Mouse (Mus musculus): ENCODE data around the gene Zfpm1. TPM values are rescaled to one million over a fixed set of nuclear protein-coding genes. Genes with fewer than 3 reads are reported as not detected.

The Zfpm1 gene
- polyA plus RNA-seq, 1 experiment from 2014 or later, result 11.7 TPM

- H3K9ac ChIP-seq, result no peak overlapping the region
- H3K4me2 ChIP-seq, result no peak overlapping the region
- no peak overlapping the region for H3K4me3 ChIP-seq (replicated peaks)
- peaks cover 32% of the 10 kb centered on the region for H3K4me1 ChIP-seq (replicated peaks)
- ATAC-seq (ENCODE audit: low read depth) (no peak), DNase-seq (no peak)
- 46% methylated on average over 6 of the region's 6 CpGs for WGBS (ENCODE audit: insufficient replicate concordance)
- no peaks in the 10 kb centered on the region for H3K36me3 ChIP-seq
- no peaks in the 10 kb centered on the region for H3K9me3 ChIP-seq (replicated peaks)
- H3K27ac ChIP-seq, result no peak overlapping the region
- 0 out of 2 replicates have a peak, but pooled peaks cover 2% of the 10 kb centered on the region for H3K27me3 ChIP-seq
These were observed 89.8 kb downstream of the Zfpm1 start for GRCm38 (mm10) chr8:122371706-122372105.

- Histone ChIP-seq H3K4me1 (replicated peaks) (peaks cover 50% of the 10 kb centered on the region), H3K9me3 (replicated peaks) (no peaks in the 10 kb centered on the region), H3K9ac (peak overlapping the region; percentile 72), H3K4me2 (peak overlapping the region; percentile 81), H3K27me3 (no peaks in the 10 kb centered on the region), H3K4me3 (replicated peaks) (peak overlapping the region; percentile 81; the same call in 1 of the 2 replicates), H3K27ac (peak overlapping the region; percentile 7; the same call in 1 of the 2 replicates), H3K36me3 (peaks cover 22% of the 10 kb centered on the region)
- ATAC-seq (ENCODE audit: low read depth) (no peak), DNase-seq (no peak)
- 86% methylated on average over 7 of the region's 7 CpGs for WGBS (ENCODE audit: insufficient replicate concordance)
These were observed 93.4 kb downstream of the Zfpm1 start for GRCm38 (mm10) chr8:122375320-122375719.

- H3K9me3 ChIP-seq (replicated peaks), result no peaks in the 10 kb centered on the region
- H3K9ac ChIP-seq, result peak overlapping the region; percentile 72
- no peaks in the 10 kb centered on the region for H3K27me3 ChIP-seq
- ATAC-seq (ENCODE audit: low read depth) (peak; percentile 3; the same call in 1 of the 2 replicates), DNase-seq (no peak)
- H3K4me2 ChIP-seq, result peak overlapping the region; percentile 81
- peak overlapping the region; percentile 81 for H3K4me3 ChIP-seq (replicated peaks)
- H3K4me1 ChIP-seq (replicated peaks), result peaks cover 54% of the 10 kb centered on the region
- H3K27ac ChIP-seq, result peak overlapping the region; percentile 80
- WGBS (ENCODE audit: insufficient replicate concordance), result 14% methylated on average over 13 of the region's 13 CpGs
- peaks cover 28% of the 10 kb centered on the region for H3K36me3 ChIP-seq
These were observed 93.9 kb downstream of the Zfpm1 start for GRCm38 (mm10) chr8:122375751-122376364.

DNA sequence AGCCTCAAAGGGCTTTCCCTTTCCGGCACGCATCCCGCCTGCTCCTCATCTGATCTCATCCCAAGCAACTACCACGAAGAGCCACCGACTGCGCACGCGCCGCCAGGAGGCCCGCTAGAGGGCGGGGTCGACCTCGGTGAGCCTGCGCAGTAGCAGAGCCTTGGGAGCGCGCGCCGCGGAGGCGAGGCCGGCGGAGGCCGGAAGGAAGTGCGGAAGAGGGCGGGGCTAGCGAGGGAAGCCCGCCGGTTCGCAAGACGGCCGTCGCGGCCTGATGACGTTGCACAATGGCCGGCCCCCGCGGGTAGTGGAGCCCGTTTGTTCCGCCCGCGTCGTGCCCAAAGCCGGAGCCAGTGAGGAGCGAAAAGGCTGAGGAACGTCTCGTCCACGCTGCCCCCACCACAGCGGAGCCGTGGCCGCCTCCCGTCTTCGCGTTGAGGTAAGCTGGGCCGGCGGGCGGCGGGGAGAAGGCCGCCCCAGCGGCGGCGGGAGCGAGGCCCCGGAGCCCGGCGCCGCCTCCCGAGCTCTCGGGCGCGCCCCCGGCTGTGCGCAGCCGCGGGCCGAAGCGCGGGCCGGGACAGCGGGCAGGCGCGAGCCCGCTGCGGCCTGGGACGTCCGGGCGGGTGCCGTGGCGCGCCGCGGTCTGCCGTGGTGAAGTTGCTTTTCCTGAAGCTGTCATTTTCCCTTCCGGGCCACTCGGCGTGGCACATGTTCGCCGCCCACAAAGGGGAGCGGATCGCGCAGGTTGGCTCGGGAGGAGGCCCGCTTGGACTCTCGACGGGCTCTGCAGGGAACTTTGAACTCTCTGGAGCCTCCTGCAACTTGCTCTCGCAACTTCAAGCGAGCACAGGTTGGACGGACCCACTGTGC lies 94.7 kb downstream of the Zfpm1 start, which contains the start of gene Zc3h18:
TSS of gene Zc3h18 (plus strand) at position 245 of the 867 bp plus-strand sequence.
- H3K9me3 ChIP-seq (replicated peaks), result no peaks in the 10 kb centered on the region
- peak within 1 kb of the TSS; percentile 93 for H3K4me2 ChIP-seq
- peak within 1 kb of the TSS; percentile 91 for H3K9ac ChIP-seq
- ATAC-seq (ENCODE audit: low read depth) (peak; percentile 94), DNase-seq (peak; percentile 99)
- H3K36me3 ChIP-seq, result peaks cover 35% of the 10 kb centered on the region
- H3K27me3 ChIP-seq, result no peaks in the 10 kb centered on the region
- peaks cover 58% of the 10 kb centered on the region for H3K4me1 ChIP-seq (replicated peaks)
- H3K27ac ChIP-seq, result peak within 1 kb of the TSS; percentile 84
- peak within 1 kb of the TSS; percentile 81 for H3K4me3 ChIP-seq (replicated peaks)
- under 1% methylated on average over 106 of the region's 107 CpGs for WGBS (ENCODE audit: insufficient replicate concordance)

DNA sequence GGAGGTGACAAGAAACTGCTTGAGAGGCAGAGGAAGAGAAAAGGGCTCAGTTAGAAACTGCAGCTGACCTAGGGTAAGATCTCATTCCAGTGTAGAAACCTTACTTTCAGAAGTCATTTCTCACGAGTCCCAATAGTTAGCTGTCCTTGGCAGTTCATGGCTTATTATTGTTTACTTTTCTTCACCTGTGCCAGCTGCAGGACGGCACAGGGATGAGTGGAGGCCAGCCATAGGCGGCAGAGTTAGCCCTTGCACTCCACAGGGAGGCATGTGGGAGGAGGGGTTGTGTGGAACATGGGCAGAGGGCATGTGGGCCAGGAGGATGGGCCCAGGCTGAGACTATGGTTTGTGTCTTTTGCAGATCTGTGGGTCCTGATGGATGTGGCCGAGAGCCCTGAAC lies 101.1 kb downstream of the Zfpm1 start:
- DNase-seq (no peak), ATAC-seq (ENCODE audit: low read depth) (no peak)
- H3K27ac ChIP-seq, result no peak overlapping the region
- 83% methylated on average over 4 of the region's 4 CpGs for WGBS (ENCODE audit: insufficient replicate concordance)
- no peak overlapping the region for H3K4me2 ChIP-seq
- H3K4me3 ChIP-seq (replicated peaks), result no peak overlapping the region
- H3K9me3 ChIP-seq (replicated peaks), result no peaks in the 10 kb centered on the region
- H3K36me3 ChIP-seq, result peaks cover 92% of the 10 kb centered on the region
- H3K9ac ChIP-seq, result no peak overlapping the region
- peaks cover 44% of the 10 kb centered on the region for H3K4me1 ChIP-seq (replicated peaks)
- H3K27me3 ChIP-seq, result no peaks in the 10 kb centered on the region

Other genes starting within 250 kb of the Zfpm1 start
- gene Trhr2, start 78.6 kb downstream of the Zfpm1 start, polyA plus RNA-seq (2015; fragmentation: Nextera tagmentation; extraction: Ambion mirVana), result not detected in 2 replicates
- 30.2 and 35.0 TPM in 2 replicates for gene Zc3h18, start 94.5 kb downstream of the Zfpm1 start, polyA plus RNA-seq (2015; fragmentation: Nextera tagmentation; extraction: Ambion mirVana)
- not detected in 2 replicates for gene Il17c, start 139.9 kb downstream of the Zfpm1 start, polyA plus RNA-seq (2015; fragmentation: Nextera tagmentation; extraction: Ambion mirVana)
- 133 and 153 TPM in 2 replicates for gene Cyba, start 150.8 kb downstream of the Zfpm1 start, polyA plus RNA-seq (2015; fragmentation: Nextera tagmentation; extraction: Ambion mirVana)
- gene Mvd, start 161.3 kb downstream of the Zfpm1 start, polyA plus RNA-seq (2015; fragmentation: Nextera tagmentation; extraction: Ambion mirVana), result 23.7 and 26.0 TPM in 2 replicates
- 0.20 and 0.31 TPM in 2 replicates for gene Snai3, start 178.6 kb downstream of the Zfpm1 start, polyA plus RNA-seq (2015; fragmentation: Nextera tagmentation; extraction: Ambion mirVana)
- gene Rnf166, start 193.9 kb downstream of the Zfpm1 start, polyA plus RNA-seq (2015; fragmentation: Nextera tagmentation; extraction: Ambion mirVana), result 12.2 and 13.7 TPM in 2 replicates
- gene Ctu2, start 194.0 kb downstream of the Zfpm1 start, polyA plus RNA-seq (2015; fragmentation: Nextera tagmentation; extraction: Ambion mirVana), result 26.7 and 29.3 TPM in 2 replicates

All from liver, embryonic 13.5 days (tissue).